Mouse (Mus musculus): ENCODE measurements around the gene Nav2.

GRCm38 (mm10) chr7:49485292-49485847, 576.9 kb downstream of the Nav2 start:
- no peak for TF ChIP-seq CTCF (IDR thresholded peaks at IDR 0.05; ENCODE audit: borderline replicate concordance, control insufficient read depth, extremely low read depth, insufficient read depth, low read length, poor library complexity)
- TF ChIP-seq POLR2A (IDR thresholded peaks at IDR 0.05; ENCODE audit: control insufficient read depth, extremely low read depth, insufficient read depth, low read length, poor library complexity): no peak
